Mouse (Mus musculus) neural tube, embryonic 13.5 days (tissue): Measurements from ENCODE around the gene 2510039O18Rik. TPM values are rescaled to one million over a fixed set of nuclear protein-coding genes. Genes with fewer than 3 reads are reported as not detected.

Source experiments
- ATAC-seq: fragments of 200-750 bp; cut with Nextera tagmentation; 2 replicates; pipeline ENCODE4 v1.8.0; 2017; ENCODE audit warnings: low read depth, mild to moderate bottlenecking, moderate TSS enrichment, moderate library complexity
- H3K27ac ChIP-seq: fragments of 300-500 bp; sonication (generic); replicated peaks from 2 replicates; pipeline ENCODE4 v1.5.1; 2015; ENCODE audit warnings: moderate library complexity, mild to moderate bottlenecking, inconsistent platforms
- H3K27me3 ChIP-seq: fragments of 300-500 bp; sonication (generic); 2 replicates; pipeline ENCODE4 v1.6.1; 2015; ENCODE audit warnings: mild to moderate bottlenecking, inconsistent platforms
- H3K36me3 ChIP-seq: fragments of 300-500 bp; sonication (generic); 2 replicates; pipeline ENCODE4 v1.6.1; 2015; ENCODE audit warnings: mild to moderate bottlenecking, inconsistent platforms
- H3K4me1 ChIP-seq: fragments of 300-500 bp; sonication (generic); replicated peaks from 2 replicates; pipeline ENCODE4 v1.6.1; 2015; ENCODE audit warnings: inconsistent platforms
- H3K4me2 ChIP-seq: fragments of 300-500 bp; sonication (generic); 2 replicates; pipeline ENCODE4 v1.6.1; 2015; ENCODE audit warnings: inconsistent platforms, mild to moderate bottlenecking, moderate library complexity
- H3K4me3 ChIP-seq: fragments of 300-500 bp; sonication (generic); 2 replicates; pipeline ENCODE4 v1.5.1; 2015; ENCODE audit warnings: mild to moderate bottlenecking, inconsistent platforms
- H3K9ac ChIP-seq: fragments of 300-500 bp; sonication (generic); 2 replicates; pipeline ENCODE4 v1.6.1; 2015; ENCODE audit warnings: moderate library complexity, mild to moderate bottlenecking, inconsistent platforms
- H3K9me3 ChIP-seq: fragments of 300-500 bp; sonication (generic); 2 replicates; pipeline ENCODE4 v1.6.1; 2016; ENCODE audit warnings: inconsistent platforms
- WGBS: fragments of 180-500 bp; shearing (Covaris S2); methylation state at CpG from one replicate; pipeline ENCODE4 v1.1.7; 2015; 5-methylcytosine and 5-hydroxymethylcytosine counted together
- polyA plus RNA-seq: library from polyadenylated mRNA; unstranded; fragments of >200 nt; fragmentation: Nextera tagmentation; extraction: Ambion mirVana; gene quantifications from 2 replicates; pipeline ENCODE4 v1.2.1, GENCODE M21; 2015

Gene 2510039O18Rik
- polyA plus RNA-seq, 1 experiment from 2014 or later: 14.7 TPM

GRCm38 (mm10) chr4:147965712-147966111 lies 25.0 kb downstream of the 2510039O18Rik start:
- H3K9me3 ChIP-seq: no peaks in the 10 kb centered on the region
- no peak for ATAC-seq
- no peaks in the 10 kb centered on the region for H3K27me3 ChIP-seq
- no peak overlapping the region for H3K9ac ChIP-seq
- 80% methylated on average over 7 of the region's 7 CpGs for WGBS
- H3K4me3 ChIP-seq: no peak overlapping the region
- H3K4me1 ChIP-seq: no peaks in the 10 kb centered on the region
- H3K4me2 ChIP-seq: no peak overlapping the region
- H3K27ac ChIP-seq: no peak overlapping the region
- no peaks in the 10 kb centered on the region for H3K36me3 ChIP-seq

- Histone ChIP-seq H3K36me3 (no peaks in the 10 kb centered on the region), H3K4me3 (no peak overlapping the region), H3K4me2 (no peak overlapping the region), H3K9ac (no peak overlapping the region), H3K27me3 (no peaks in the 10 kb centered on the region), H3K4me1 (no peaks in the 10 kb centered on the region), H3K9me3 (no peaks in the 10 kb centered on the region), H3K27ac (no peak overlapping the region)
- WGBS: 88% methylated on average over 2 of the region's 2 CpGs
- ATAC-seq: no peak
These were observed 28.1 kb downstream of the 2510039O18Rik start for GRCm38 (mm10) chr4:147968816-147969215.

GRCm38 (mm10) chr4:147969337-147969736 lies 28.6 kb downstream of the 2510039O18Rik start:
- Histone ChIP-seq H3K9ac (no peak overlapping the region), H3K9me3 (no peaks in the 10 kb centered on the region), H3K4me3 (no peak overlapping the region), H3K4me2 (no peak overlapping the region), H3K4me1 (no peaks in the 10 kb centered on the region), H3K36me3 (no peaks in the 10 kb centered on the region), H3K27ac (no peak overlapping the region), H3K27me3 (no peaks in the 10 kb centered on the region)
- ATAC-seq: no peak
- WGBS: 67% methylated on average over 9 of the region's 9 CpGs

GRCm38 (mm10) chr4:147976237-147976636 lies 35.5 kb downstream of the 2510039O18Rik start:
- H3K36me3 ChIP-seq: no peaks in the 10 kb centered on the region
- no peak overlapping the region for H3K4me2 ChIP-seq
- H3K9me3 ChIP-seq: 0 out of 2 replicates have a peak, but pooled peaks cover 3% of the 10 kb centered on the region
- ATAC-seq: no peak
- no peak overlapping the region for H3K9ac ChIP-seq
- H3K27ac ChIP-seq: no peak overlapping the region
- H3K27me3 ChIP-seq: no peaks in the 10 kb centered on the region
- H3K4me3 ChIP-seq: no peak overlapping the region
- WGBS: 84% methylated on average over 3 of the region's 3 CpGs
- H3K4me1 ChIP-seq: no peaks in the 10 kb centered on the region

GRCm38 (mm10) chr4:147977726-147978125 lies 37.0 kb downstream of the 2510039O18Rik start:
- 0 out of 2 replicates have a peak, but pooled peaks cover 3% of the 10 kb centered on the region for H3K9me3 ChIP-seq
- no peak overlapping the region for H3K4me2 ChIP-seq
- H3K36me3 ChIP-seq: no peaks in the 10 kb centered on the region
- H3K4me1 ChIP-seq: no peaks in the 10 kb centered on the region
- H3K27ac ChIP-seq: no peak overlapping the region
- no peak for ATAC-seq
- H3K9ac ChIP-seq: no peak overlapping the region
- H3K27me3 ChIP-seq: no peaks in the 10 kb centered on the region
- WGBS: 81% methylated on average over 4 of the region's 4 CpGs
- H3K4me3 ChIP-seq: no peak overlapping the region

- Histone ChIP-seq H3K27ac (no peak overlapping the region), H3K9me3 (0 out of 2 replicates have a peak, but pooled peaks cover 3% of the 10 kb centered on the region), H3K4me2 (no peak overlapping the region), H3K9ac (no peak overlapping the region), H3K27me3 (no peaks in the 10 kb centered on the region), H3K4me1 (no peaks in the 10 kb centered on the region), H3K36me3 (no peaks in the 10 kb centered on the region), H3K4me3 (no peak overlapping the region)
- ATAC-seq: no peak
- 91% methylated on average over 6 of the region's 6 CpGs for WGBS
These were observed 37.7 kb downstream of the 2510039O18Rik start for GRCm38 (mm10) chr4:147978391-147978790.

GRCm38 (mm10) chr4:147979441-147979860 lies 38.8 kb downstream of the 2510039O18Rik start:
- Histone ChIP-seq H3K4me3 (no peak overlapping the region), H3K27me3 (no peaks in the 10 kb centered on the region), H3K4me1 (no peaks in the 10 kb centered on the region), H3K27ac (no peak overlapping the region), H3K9me3 (0 out of 2 replicates have a peak, but pooled peaks cover 3% of the 10 kb centered on the region), H3K9ac (no peak overlapping the region), H3K36me3 (no peaks in the 10 kb centered on the region), H3K4me2 (no peak overlapping the region)
- no peak for ATAC-seq
- 80% methylated on average over 7 of the region's 7 CpGs for WGBS

GRCm38 (mm10) chr4:147985205-147986132 lies 44.8 kb downstream of the 2510039O18Rik start, which contains the start of gene Nppb:
Gene Nppb (plus strand): TSS chr4:147985788.
- no peak within 1 kb of the TSS for H3K4me2 ChIP-seq
- H3K9ac ChIP-seq: no peak within 1 kb of the TSS
- H3K36me3 ChIP-seq: no peaks in the 10 kb centered on the region
- WGBS: 34% methylated on average over 20 of the region's 20 CpGs
- no peaks in the 10 kb centered on the region for H3K27me3 ChIP-seq
- H3K27ac ChIP-seq: no peak within 1 kb of the TSS
- ATAC-seq: no peak
- no peak within 1 kb of the TSS for H3K4me3 ChIP-seq
- no peaks in the 10 kb centered on the region for H3K4me1 ChIP-seq
- H3K9me3 ChIP-seq: no peaks in the 10 kb centered on the region

- no peak overlapping the region for H3K9ac ChIP-seq
- 62% methylated on average over 7 of the region's 7 CpGs for WGBS
- H3K4me3 ChIP-seq: no peak overlapping the region
- no peaks in the 10 kb centered on the region for H3K36me3 ChIP-seq
- ATAC-seq: no peak
- H3K27me3 ChIP-seq: no peaks in the 10 kb centered on the region
- H3K4me2 ChIP-seq: no peak overlapping the region
- H3K27ac ChIP-seq: no peak overlapping the region
- no peaks in the 10 kb centered on the region for H3K9me3 ChIP-seq
- no peaks in the 10 kb centered on the region; the same call in 1 of the 2 replicates for H3K4me1 ChIP-seq
These were observed 52.9 kb downstream of the 2510039O18Rik start for GRCm38 (mm10) chr4:147993571-147994095.

GRCm38 (mm10) chr4:147995311-147995710 lies 54.6 kb downstream of the 2510039O18Rik start:
- Histone ChIP-seq H3K27me3 (no peaks in the 10 kb centered on the region), H3K36me3 (no peaks in the 10 kb centered on the region), H3K9me3 (no peaks in the 10 kb centered on the region), H3K4me1 (peaks cover 9% of the 10 kb centered on the region), H3K9ac (no peak overlapping the region), H3K27ac (no peak overlapping the region), H3K4me3 (no peak overlapping the region), H3K4me2 (no peak overlapping the region)
- no peak for ATAC-seq
- 89% methylated on average over 3 of the region's 3 CpGs for WGBS
